Mouse (Mus musculus): ENCODE measurements around the gene Rxfp4. TPM values are rescaled to one million over a fixed set of nuclear protein-coding genes. Genes with fewer than 3 reads are reported as not detected.

The Rxfp4 gene
- polyA plus RNA-seq, 1 experiment: 0.05 TPM

DNA sequence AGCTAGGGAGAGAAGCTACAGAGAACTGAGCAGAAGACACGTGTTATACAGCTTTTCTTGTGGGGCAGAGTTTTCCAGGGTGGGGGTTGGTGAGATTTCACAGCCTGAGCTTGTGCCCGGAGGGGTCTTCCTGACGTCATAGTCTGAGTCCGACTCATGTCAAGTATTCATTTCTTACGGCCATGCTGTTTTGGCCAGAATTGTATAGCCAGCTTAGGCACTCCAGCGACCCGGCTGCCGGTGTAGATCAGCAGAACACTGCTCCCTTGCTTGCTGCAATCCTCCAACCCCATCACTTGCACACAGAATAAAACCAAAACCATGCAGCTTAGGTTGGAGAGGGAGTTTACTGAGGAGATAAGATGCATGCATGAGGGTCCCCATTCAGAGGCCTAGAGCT lies 2.7 kb upstream of the Rxfp4 start:
- H3K79me2 ChIP-seq (ENCODE audit: control insufficient read depth, insufficient read depth): no peaks in the 10 kb centered on the region
- no peaks in the 10 kb centered on the region for H3K27me3 ChIP-seq (ENCODE audit: control insufficient read depth, insufficient read depth, insufficient read length)
- no peaks in the 10 kb centered on the region for H3K36me3 ChIP-seq (ENCODE audit: control insufficient read depth, insufficient read depth)
- TF ChIP-seq MAX (IDR thresholded peaks at IDR 0.05): no peak
- TF ChIP-seq CEBPB (IDR thresholded peaks at IDR 0.05; ENCODE audit: low read depth): no peak
- no peak for TF ChIP-seq USF1 (IDR thresholded peaks at IDR 0.05; ENCODE audit: low read depth)
- TF ChIP-seq FOSL1 (IDR thresholded peaks at IDR 0.05; ENCODE audit: insufficient read depth, low read length, poor library complexity, severe bottlenecking): no peak
- TF ChIP-seq MYOD1 (IDR thresholded peaks at IDR 0.05; ENCODE audit: control insufficient read depth, insufficient read length, low read depth): no peak
- TF ChIP-seq MYOG (IDR thresholded peaks at IDR 0.05; ENCODE audit: control insufficient read depth, extremely low read depth, insufficient read length): no peak
- TF ChIP-seq CTCF (IDR thresholded peaks at IDR 0.05; ENCODE audit: control insufficient read depth, insufficient read depth, insufficient read length): no peak
- no peaks in the 10 kb centered on the region for H3K79me3 ChIP-seq (ENCODE audit: low read depth)
- H3K4me3 ChIP-seq (ENCODE audit: insufficient read depth, poor library complexity, severe bottlenecking): no peak overlapping the region
- H3ac ChIP-seq (ENCODE audit: control insufficient read depth, insufficient read length, low read depth): no peak overlapping the region

- H3K79me3 ChIP-seq (ENCODE audit: low read depth): no peaks in the 10 kb centered on the region
- no peaks in the 10 kb centered on the region for H3K27me3 ChIP-seq (ENCODE audit: control insufficient read depth, insufficient read depth, insufficient read length)
- H3K4me3 ChIP-seq (ENCODE audit: insufficient read depth, poor library complexity, severe bottlenecking): no peak overlapping the region
- H3K36me3 ChIP-seq (ENCODE audit: control insufficient read depth, insufficient read depth): no peaks in the 10 kb centered on the region
- no peak overlapping the region for H3ac ChIP-seq (ENCODE audit: control insufficient read depth, insufficient read length, low read depth)
- TF ChIP-seq USF1 (IDR thresholded peaks at IDR 0.05; ENCODE audit: low read depth): peak; percentile 51
- no peak for TF ChIP-seq CEBPB (IDR thresholded peaks at IDR 0.05; ENCODE audit: low read depth)
- peak; percentile 43 for TF ChIP-seq MYOD1 (IDR thresholded peaks at IDR 0.05; ENCODE audit: control insufficient read depth, insufficient read length, low read depth)
- H3K79me2 ChIP-seq (ENCODE audit: control insufficient read depth, insufficient read depth): no peaks in the 10 kb centered on the region
These were observed 1.7 kb upstream of the Rxfp4 start for GRCm38 (mm10) chr3:88654621-88655020.

- H3K79me3 ChIP-seq (ENCODE audit: low read depth): no peaks in the 10 kb centered on the region
- peaks cover 2% of the 10 kb centered on the region for H3K36me3 ChIP-seq (ENCODE audit: control insufficient read depth, insufficient read depth)
- TF ChIP-seq MYOG (IDR thresholded peaks at IDR 0.05; ENCODE audit: control insufficient read depth, extremely low read depth, insufficient read length): no peak
- no peak for TF ChIP-seq MYOD1 (IDR thresholded peaks at IDR 0.05; ENCODE audit: control insufficient read depth, insufficient read length, low read depth)
- TF ChIP-seq FOSL1 (IDR thresholded peaks at IDR 0.05; ENCODE audit: insufficient read depth, low read length, poor library complexity, severe bottlenecking): no peak
- no peak for TF ChIP-seq USF1 (IDR thresholded peaks at IDR 0.05; ENCODE audit: low read depth)
- no peak for TF ChIP-seq CEBPB (IDR thresholded peaks at IDR 0.05; ENCODE audit: low read depth)
- TF ChIP-seq MAX (IDR thresholded peaks at IDR 0.05): no peak
- no peak for TF ChIP-seq CTCF (IDR thresholded peaks at IDR 0.05; ENCODE audit: control insufficient read depth, insufficient read depth, insufficient read length)
- no peak overlapping the region for H3ac ChIP-seq (ENCODE audit: control insufficient read depth, insufficient read length, low read depth)
- no peaks in the 10 kb centered on the region for H3K27me3 ChIP-seq (ENCODE audit: control insufficient read depth, insufficient read depth, insufficient read length)
- H3K4me3 ChIP-seq (ENCODE audit: insufficient read depth, poor library complexity, severe bottlenecking): no peak overlapping the region
- no peaks in the 10 kb centered on the region for H3K79me2 ChIP-seq (ENCODE audit: control insufficient read depth, insufficient read depth)
These were observed 801 bp upstream of the Rxfp4 start for GRCm38 (mm10) chr3:88653516-88654370.

DNA sequence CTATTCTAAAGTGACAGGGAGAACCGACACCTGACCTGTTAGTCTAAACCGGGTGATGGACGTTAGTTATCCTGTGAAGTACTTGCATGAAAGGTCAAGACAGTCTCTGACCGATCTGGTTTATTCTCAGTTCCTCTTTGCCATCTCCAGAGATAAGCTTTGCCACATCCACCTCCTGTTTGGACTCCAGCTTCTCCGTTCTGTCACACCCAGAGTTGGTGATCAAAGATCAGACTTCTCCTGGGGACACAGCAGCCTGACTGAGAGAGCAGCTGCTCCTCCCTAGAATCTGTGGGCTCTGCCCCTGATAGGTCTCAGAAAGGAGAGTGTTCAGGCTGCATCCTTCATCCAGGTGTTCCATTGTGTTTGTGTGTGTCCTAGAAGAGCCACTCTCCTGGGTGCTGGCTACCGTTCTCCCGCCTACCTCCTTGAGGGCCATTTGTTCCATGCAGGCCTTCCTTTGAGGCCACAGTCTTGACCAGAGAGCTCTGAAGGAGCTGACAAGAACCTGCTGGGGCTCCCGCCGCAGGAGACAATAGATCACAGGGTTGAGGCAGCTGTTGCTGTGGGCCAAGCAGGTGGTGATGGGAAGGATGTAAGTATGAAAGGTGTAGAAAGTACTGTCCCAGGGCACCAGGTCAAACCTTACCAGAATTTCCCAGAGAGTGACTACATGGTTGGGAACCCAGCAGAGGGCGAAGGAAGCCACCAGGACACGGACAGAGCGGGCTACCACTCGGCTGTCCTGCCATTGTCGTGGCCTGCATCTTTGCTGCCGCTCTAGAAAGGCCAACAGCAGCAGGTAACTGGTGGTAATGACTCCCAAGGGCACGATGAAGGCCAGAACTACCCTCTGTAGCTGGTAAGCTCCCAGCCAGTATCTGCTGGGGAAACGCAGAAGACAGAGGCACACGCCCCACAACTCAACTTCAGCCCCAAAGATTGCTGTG lies 998 bp downstream of the Rxfp4 start:
- TF ChIP-seq CTCF (IDR thresholded peaks at IDR 0.05; ENCODE audit: control insufficient read depth, insufficient read depth, insufficient read length): no peak
- TF ChIP-seq CEBPB (IDR thresholded peaks at IDR 0.05; ENCODE audit: low read depth): no peak
- TF ChIP-seq MAX (IDR thresholded peaks at IDR 0.05): no peak
- TF ChIP-seq USF1 (IDR thresholded peaks at IDR 0.05; ENCODE audit: low read depth): no peak
- no peak for TF ChIP-seq MYOG (IDR thresholded peaks at IDR 0.05; ENCODE audit: control insufficient read depth, extremely low read depth, insufficient read length)
- no peak for TF ChIP-seq MYOD1 (IDR thresholded peaks at IDR 0.05; ENCODE audit: control insufficient read depth, insufficient read length, low read depth)
- no peak for TF ChIP-seq FOSL1 (IDR thresholded peaks at IDR 0.05; ENCODE audit: insufficient read depth, low read length, poor library complexity, severe bottlenecking)
- Histone ChIP-seq H3K27me3 (ENCODE audit: control insufficient read depth, insufficient read depth, insufficient read length) (no peaks in the 10 kb centered on the region), H3K4me3 (ENCODE audit: insufficient read depth, poor library complexity, severe bottlenecking) (no peak overlapping the region), H3K36me3 (ENCODE audit: control insufficient read depth, insufficient read depth) (peaks cover 19% of the 10 kb centered on the region), H3K79me3 (ENCODE audit: low read depth) (no peaks in the 10 kb centered on the region), H3ac (ENCODE audit: control insufficient read depth, insufficient read length, low read depth) (no peak overlapping the region), H3K79me2 (ENCODE audit: control insufficient read depth, insufficient read depth) (no peaks in the 10 kb centered on the region)

GRCm38 (mm10) chr3:88650713-88651504 lies 2.0 kb downstream of the Rxfp4 start:
- no peaks in the 10 kb centered on the region for H3K79me2 ChIP-seq (ENCODE audit: control insufficient read depth, insufficient read depth)
- no peak for TF ChIP-seq USF1 (IDR thresholded peaks at IDR 0.05; ENCODE audit: low read depth)
- TF ChIP-seq CTCF (IDR thresholded peaks at IDR 0.05; ENCODE audit: control insufficient read depth, insufficient read depth, insufficient read length): no peak
- no peak for TF ChIP-seq CEBPB (IDR thresholded peaks at IDR 0.05; ENCODE audit: low read depth)
- no peak for TF ChIP-seq FOSL1 (IDR thresholded peaks at IDR 0.05; ENCODE audit: insufficient read depth, low read length, poor library complexity, severe bottlenecking)
- no peak for TF ChIP-seq MYOD1 (IDR thresholded peaks at IDR 0.05; ENCODE audit: control insufficient read depth, insufficient read length, low read depth)
- no peak for TF ChIP-seq MAX (IDR thresholded peaks at IDR 0.05)
- TF ChIP-seq MYOG (IDR thresholded peaks at IDR 0.05; ENCODE audit: control insufficient read depth, extremely low read depth, insufficient read length): no peak
- peaks cover 29% of the 10 kb centered on the region for H3K36me3 ChIP-seq (ENCODE audit: control insufficient read depth, insufficient read depth)
- no peak overlapping the region for H3ac ChIP-seq (ENCODE audit: control insufficient read depth, insufficient read length, low read depth)
- H3K27me3 ChIP-seq (ENCODE audit: control insufficient read depth, insufficient read depth, insufficient read length): no peaks in the 10 kb centered on the region
- H3K79me3 ChIP-seq (ENCODE audit: low read depth): no peaks in the 10 kb centered on the region
- no peak overlapping the region for H3K4me3 ChIP-seq (ENCODE audit: insufficient read depth, poor library complexity, severe bottlenecking)
